Comparison of ENCODE assay signal across 18 mouse cellular contexts in genomic region chr16:92847762-92848300, GRCm38 (mm10). TPM values are rescaled to one million over a fixed set of nuclear protein-coding genes. Genes with fewer than 3 reads are reported as not detected.
DNase-seq lines count a peak whose midpoint lies in the region; ATAC-seq and TF ChIP-seq lines count a peak whose summit lies in the region.
"Had no signal": no experiment of that assay in that cellular context is flagged by ENCODE, and none has a peak within 500 bp of the region (broad histone marks: within the 10 kb centered on the region; RNA-seq: fewer than 3 reads in every experiment).

No protein-coding gene starts in this region.

- no peak for ATAC-seq in embryonic facial prominence, embryonic 14.5 days (ENCODE audit: low read depth)
- no peak for ATAC-seq in lung, postnatal 0 days
- peak; percentile 51 for ATAC-seq in megakaryocyte, adult 5-6 weeks (ENCODE audit: poor library complexity, severe bottlenecking)
- ATAC-seq: inflammation-experienced regulatory T-cells, adult 6 months; liver, embryonic 12.5 days had no signal

- H3K9ac ChIP-seq in embryonic facial prominence, embryonic 14.5 days (ENCODE audit: low read depth, low read length), result no peak overlapping the region
- H3K9ac ChIP-seq in lung, postnatal 0 days (replicated peaks; ENCODE audit: low read depth), result no peak overlapping the region
- H3K9ac ChIP-seq: heart, embryonic 15.5 days; liver, embryonic 12.5 days; neural tube, embryonic 12.5 days had no signal

- H3K27me3 ChIP-seq in embryonic facial prominence, embryonic 14.5 days (replicated peaks; ENCODE audit: control insufficient read depth, insufficient read depth, low read length), result no peaks in the 10 kb centered on the region
- H3K27me3 ChIP-seq in embryonic facial prominence, embryonic 10.5 days (replicated peaks; ENCODE audit: low read depth, poor library complexity, severe bottlenecking), result no peaks in the 10 kb centered on the region
- no peaks in the 10 kb centered on the region for H3K27me3 ChIP-seq in lung, postnatal 0 days (replicated peaks; ENCODE audit: insufficient read depth, low read length)
- H3K27me3 ChIP-seq: neural tube, embryonic 12.5 days had no signal

- no peak overlapping the region for H3K4me2 ChIP-seq in embryonic facial prominence, embryonic 14.5 days (ENCODE audit: low read depth, low read length)
- H3K4me2 ChIP-seq in lung, postnatal 0 days (replicated peaks; ENCODE audit: low read depth, low read length), result no peak overlapping the region
- H3K4me2 ChIP-seq: heart, embryonic 15.5 days; liver, embryonic 12.5 days; neural tube, embryonic 12.5 days had no signal

- peaks cover 20% of the 10 kb centered on the region for H3K4me1 ChIP-seq in embryonic facial prominence, embryonic 14.5 days (ENCODE audit: control insufficient read depth, insufficient read depth, low read length)
- H3K4me1 ChIP-seq in embryonic facial prominence, embryonic 10.5 days, result peaks cover 16% of the 10 kb centered on the region
- no peaks in the 10 kb centered on the region for H3K4me1 ChIP-seq in lung, postnatal 0 days (ENCODE audit: insufficient read depth, low read depth, low read length)
- H3K4me1 ChIP-seq in lung, adult 2 months (ENCODE audit: control insufficient read depth, insufficient read depth, low read length), result 0 out of 2 replicates have a peak, but pooled peaks cover 3% of the 10 kb centered on the region
- H3K4me1 ChIP-seq: heart, embryonic 15.5 days; liver, embryonic 12.5 days; neural tube, embryonic 12.5 days had no signal

- 59% methylated on average over 3 of the region's 3 CpGs for WGBS in embryonic facial prominence, embryonic 14.5 days
- 92% methylated on average over 3 of the region's 3 CpGs for WGBS in embryonic facial prominence, embryonic 10.5 days
- 49% methylated on average over 3 of the region's 3 CpGs for WGBS in lung, postnatal 0 days
- 52% methylated on average over 3 of the region's 3 CpGs for WGBS in lung, adult 2 months

- TF ChIP-seq CTCF in lung, postnatal 0 days (IDR thresholded peaks at IDR 0.05), result no peak
- no peak for TF ChIP-seq CTCF in lung, adult 2 months (IDR thresholded peaks at IDR 0.05; ENCODE audit: insufficient read depth, low read length)

- H3K27ac ChIP-seq in embryonic facial prominence, embryonic 14.5 days (replicated peaks; ENCODE audit: low read depth, low read length), result no peak overlapping the region
- H3K27ac ChIP-seq in embryonic facial prominence, embryonic 10.5 days (replicated peaks), result no peak overlapping the region
- H3K27ac ChIP-seq in lung, postnatal 0 days (ENCODE audit: low read length), result no peak overlapping the region
- H3K27ac ChIP-seq: heart, embryonic 15.5 days; hindbrain, embryonic 10.5 days; liver, embryonic 12.5 days; neural tube, embryonic 12.5 days; stomach, postnatal 0 days had no signal

- H3K36me3 ChIP-seq in embryonic facial prominence, embryonic 14.5 days (ENCODE audit: control insufficient read depth, insufficient read depth, low read length), result no peaks in the 10 kb centered on the region
- no peaks in the 10 kb centered on the region for H3K36me3 ChIP-seq in embryonic facial prominence, embryonic 10.5 days (replicated peaks)
- H3K36me3 ChIP-seq in lung, postnatal 0 days (ENCODE audit: insufficient read depth, low read length), result no peaks in the 10 kb centered on the region
- H3K36me3 ChIP-seq: heart, embryonic 15.5 days; hindbrain, embryonic 10.5 days; liver, embryonic 12.5 days; neural tube, embryonic 12.5 days had no signal

- TF ChIP-seq EP300 in lung, postnatal 0 days (IDR thresholded peaks at IDR 0.05), result no peak

- no peak for TF ChIP-seq POLR2A in lung, adult 2 months (IDR thresholded peaks at IDR 0.05; ENCODE audit: borderline replicate concordance, extremely low read depth, low read depth, low read length)

- peak; percentile 39 for DNase-seq in embryonic facial prominence, embryonic 14.5 days (ENCODE audit: low spot score)
- no peak for DNase-seq in embryonic facial prominence, embryonic 10.5 days (ENCODE audit: low spot score)
- peak; percentile 46 for DNase-seq in lung, postnatal 0 days (ENCODE audit: low spot score)
- DNase-seq in lung, adult 2 months, result no peak
- peak; percentile 22 for DNase-seq in adrenal gland, postnatal 25 days
- no peak for DNase-seq in kidney, adult 11 months
- DNase-seq in kidney, postnatal 36 days, result no peak
- DNase-seq: cerebellum, adult 8-10 months; heart, adult 18-20 months; right cerebral cortex, postnatal 14 days; thymus, postnatal 14 days had no signal

- H3K9me3 ChIP-seq in embryonic facial prominence, embryonic 14.5 days (ENCODE audit: control insufficient read depth, low read length), result no peaks in the 10 kb centered on the region
- no peaks in the 10 kb centered on the region for H3K9me3 ChIP-seq in embryonic facial prominence, embryonic 10.5 days
- H3K9me3 ChIP-seq in lung, postnatal 0 days (ENCODE audit: low read length), result no peaks in the 10 kb centered on the region
- H3K9me3 ChIP-seq: heart, embryonic 15.5 days; hindbrain, embryonic 10.5 days; liver, embryonic 12.5 days; neural tube, embryonic 12.5 days had no signal

- H3K4me3 ChIP-seq in embryonic facial prominence, embryonic 14.5 days (ENCODE audit: low read depth, low read length), result no peak overlapping the region
- H3K4me3 ChIP-seq in embryonic facial prominence, embryonic 10.5 days, result no peak overlapping the region
- no peak overlapping the region for H3K4me3 ChIP-seq in lung, postnatal 0 days (ENCODE audit: low read depth, low read length)
- no peak overlapping the region for H3K4me3 ChIP-seq in lung, adult 2 months (replicated peaks; ENCODE audit: extremely low read depth, low read depth, low read length)
- H3K4me3 ChIP-seq: heart, embryonic 15.5 days; hindbrain, embryonic 10.5 days; liver, embryonic 12.5 days; neural tube, embryonic 12.5 days had no signal

RNA-seq across cellular contexts. Expression of gene Runx1, which starts 21.9 kb away (rescaled TPM):
- 13.7 and 13.9 TPM in 2 replicates for polyA plus RNA-seq in embryonic facial prominence, embryonic 14.5 days (2014; fragmentation: Nextera tagmentation; extraction: Ambion mirVana)
- polyA plus RNA-seq in embryonic facial prominence, embryonic 10.5 days (2016; fragmentation: Nextera tagmentation; extraction: Ambion mirVana), result 3.0 and 3.1 TPM in 2 replicates
- 9.1 and 11.3 TPM in 2 replicates for polyA plus RNA-seq in lung, postnatal 0 days (2015; fragmentation: Nextera tagmentation; extraction: Ambion mirVana)
- polyA plus RNA-seq in lung, adult 2 months (2012; rRNA removed), result 32.5 and 34.0 TPM in 2 replicates
- 3.7 and 5.6 TPM in 2 replicates for total RNA-seq in adrenal gland, postnatal 25 days (2021)
- total RNA-seq in megakaryocyte, adult 5-6 weeks (2015), result 93.4 and 112 TPM in 2 replicates
- total RNA-seq in megakaryocyte, adult 5-6 weeks (2017), result 44.7 and 61.5 TPM in 2 replicates

Comparison
In these comparisons a context has a peak if more than half of its experiments do, and no peak if none do; other contexts are left out.
1. DNase-seq: peak in embryonic facial prominence, embryonic 14.5 days (single experiment), lung, postnatal 0 days (single experiment) and adrenal gland, postnatal 25 days (single experiment); none in embryonic facial prominence, embryonic 10.5 days (single experiment), lung, adult 2 months (single experiment), kidney, adult 11 months (single experiment) and kidney, postnatal 36 days (0 of 2).